Mouse (Mus musculus) MN1 (cell line): Measurements from ENCODE around the gene Qpct.
"Not testable (repeated sequence)": the region's sequence is repeated elsewhere in the genome, so short reads cannot be mapped to it uniquely, and the experiment has no call there.

Experiments
- DNase-seq: peaks from one replicate; pipeline ENCODE4 v3.0.0-alpha.2; 2016; ENCODE audit warnings: low spot score

Gene Qpct

GRCm38 (mm10) chr17:79071951-79072350, 20.2 kb downstream of the Qpct start:
- no peak for DNase-seq

DNA sequence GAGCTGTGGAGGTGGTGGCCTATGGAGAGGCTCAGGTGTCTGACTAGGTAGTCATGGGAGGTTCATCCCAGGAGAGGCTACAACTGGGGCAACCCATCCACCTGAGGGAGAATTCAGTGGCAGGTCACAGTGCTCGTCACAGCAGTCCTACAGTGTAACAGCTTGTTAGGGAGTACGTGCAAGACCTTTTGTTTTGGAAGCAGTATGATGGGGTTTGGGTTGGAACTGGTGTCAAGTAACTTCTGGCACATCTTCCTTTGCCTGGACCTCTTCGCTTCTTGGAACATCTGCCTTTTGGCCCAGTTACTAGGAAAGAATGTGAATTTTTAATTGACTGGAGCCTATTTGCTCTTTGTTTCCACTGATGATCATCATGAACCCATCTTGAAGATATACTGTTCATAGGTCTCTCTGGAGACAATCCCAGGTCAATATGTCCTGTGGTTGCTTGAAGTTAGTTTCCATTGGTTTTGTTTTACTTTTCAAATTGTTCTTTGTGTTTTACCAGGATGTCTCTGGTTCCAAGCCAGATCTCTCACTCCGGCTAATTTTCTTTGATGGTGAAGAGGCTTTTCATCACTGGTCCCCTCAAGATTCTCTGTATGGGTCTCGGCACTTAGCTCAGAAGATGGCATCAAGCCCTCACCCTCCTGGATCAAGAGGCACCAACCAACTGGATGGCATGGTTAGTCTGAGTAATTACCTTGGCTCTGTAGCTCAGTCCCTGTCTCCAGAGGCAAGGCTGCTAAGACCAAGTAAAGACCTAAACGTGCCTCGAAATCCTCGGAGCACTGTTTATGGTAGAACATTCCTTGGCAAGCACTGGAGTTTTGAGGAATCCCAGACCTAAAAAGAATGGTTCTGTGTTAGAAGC, 25.5 kb downstream of the Qpct start:
- DNase-seq = no peak

DNA sequence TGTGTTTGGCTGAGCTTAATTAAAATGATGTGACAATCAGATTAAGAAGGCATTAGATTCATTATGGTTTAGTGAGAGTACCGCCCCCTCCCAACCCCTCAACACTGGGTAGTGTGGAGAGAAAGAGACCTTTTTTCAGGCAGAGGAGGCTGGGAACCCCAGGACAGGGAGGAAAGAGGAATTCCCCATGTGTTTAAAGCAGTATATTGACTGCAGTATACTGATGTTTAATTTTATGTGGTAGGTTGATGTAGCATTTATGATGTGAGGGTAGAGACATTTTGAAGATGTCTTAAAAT, 26.1 kb downstream of the Qpct start:
- no peak for DNase-seq

GRCm38 (mm10) chr17:79078248-79078647, 26.5 kb downstream of the Qpct start:
- DNase-seq = no peak

DNA sequence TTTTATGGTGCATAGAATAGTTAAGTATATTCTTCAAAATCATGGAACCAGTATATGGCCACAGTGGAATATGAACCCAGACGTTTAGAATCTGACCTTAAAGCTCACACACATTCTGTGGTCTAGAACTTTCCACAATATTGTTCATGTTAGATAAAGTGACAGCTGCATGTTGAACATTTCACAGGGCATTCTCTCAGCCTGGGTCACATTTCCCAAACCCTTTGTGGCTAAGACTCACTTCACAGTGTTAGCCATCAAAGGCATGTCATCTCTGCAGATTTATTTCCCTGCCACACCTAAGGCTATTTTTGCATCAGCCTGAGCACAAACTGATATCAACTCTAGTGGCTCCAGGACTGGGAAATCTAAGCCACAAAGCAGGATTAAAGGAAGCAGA, 40.0 kb downstream of the Qpct start:
- no peak for DNase-seq

GRCm38 (mm10) chr17:79093286-79093975, 41.7 kb downstream of the Qpct start:
- DNase-seq = no peak

- DNase-seq = no peak
Observed at GRCm38 (mm10) chr17:79095624-79096023, 43.9 kb downstream of the Qpct start.

DNA sequence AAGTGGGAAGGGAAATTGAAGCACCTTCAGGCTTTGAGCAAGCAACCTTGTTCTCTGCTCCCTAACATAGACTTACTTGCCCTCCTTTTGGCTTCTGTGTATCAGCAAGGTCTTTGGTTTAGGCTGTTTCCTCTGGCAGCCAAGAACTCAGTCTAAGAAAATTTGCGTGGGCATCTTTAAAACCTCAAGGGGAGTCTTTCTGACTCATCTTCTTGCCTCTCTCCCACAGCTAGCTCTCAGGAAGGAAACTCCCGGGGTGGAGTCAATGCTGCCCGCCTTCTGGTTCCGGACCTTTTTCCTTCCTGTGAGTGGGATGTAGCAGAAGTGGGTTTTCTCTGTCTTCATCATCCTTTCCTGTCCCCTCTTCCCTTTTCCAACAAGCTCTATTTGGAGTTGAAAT, 48.2 kb downstream of the Qpct start:
- no peak for DNase-seq

- DNase-seq = no peak
Observed at GRCm38 (mm10) chr17:79108238-79108637, 56.5 kb downstream of the Qpct start.

DNA sequence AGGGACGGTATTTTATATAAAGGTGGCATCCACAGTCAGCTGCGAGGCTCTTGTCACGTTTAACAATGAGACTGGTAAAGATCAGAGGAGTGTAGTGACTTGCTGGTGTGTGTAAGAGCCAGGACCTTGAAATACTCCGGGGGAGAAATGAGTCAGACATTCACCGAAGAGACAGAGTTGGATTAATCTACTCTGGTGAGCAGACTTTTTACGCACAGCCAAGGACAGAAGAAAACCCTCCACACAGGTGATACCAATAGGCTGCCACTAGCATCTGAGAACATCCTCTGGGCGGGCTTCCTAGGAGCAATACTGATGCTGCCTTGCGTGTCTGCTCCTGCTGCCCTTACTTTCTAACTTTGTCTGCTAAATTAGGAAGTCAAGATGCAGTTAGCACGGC, 57.9 kb downstream of the Qpct start:
- DNase-seq = no peak

DNA sequence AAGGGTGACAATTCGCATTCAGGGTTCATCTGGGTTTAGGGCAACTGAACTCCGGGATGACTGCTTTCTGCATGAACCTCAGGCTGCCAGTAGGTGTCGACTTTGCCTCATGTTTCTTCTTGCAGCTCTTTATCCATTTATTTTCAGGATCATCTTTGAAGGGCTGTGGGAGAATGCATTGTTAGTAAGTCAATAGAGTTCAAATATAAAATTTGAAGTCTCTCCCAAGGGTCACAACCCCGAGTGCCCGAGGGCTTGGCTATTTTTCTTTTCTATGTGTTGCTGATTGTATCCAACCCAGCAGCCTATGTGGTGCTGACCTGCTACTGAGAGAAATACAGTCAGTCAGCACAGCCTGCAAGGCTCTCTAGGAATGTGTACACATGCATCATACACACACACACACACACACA, 59.2 kb downstream of the Qpct start:
- DNase-seq = peak; percentile 20

- not testable (repeated sequence) for DNase-seq
Observed at GRCm38 (mm10) chr17:79115248-79115647, 63.5 kb downstream of the Qpct start.

DNA sequence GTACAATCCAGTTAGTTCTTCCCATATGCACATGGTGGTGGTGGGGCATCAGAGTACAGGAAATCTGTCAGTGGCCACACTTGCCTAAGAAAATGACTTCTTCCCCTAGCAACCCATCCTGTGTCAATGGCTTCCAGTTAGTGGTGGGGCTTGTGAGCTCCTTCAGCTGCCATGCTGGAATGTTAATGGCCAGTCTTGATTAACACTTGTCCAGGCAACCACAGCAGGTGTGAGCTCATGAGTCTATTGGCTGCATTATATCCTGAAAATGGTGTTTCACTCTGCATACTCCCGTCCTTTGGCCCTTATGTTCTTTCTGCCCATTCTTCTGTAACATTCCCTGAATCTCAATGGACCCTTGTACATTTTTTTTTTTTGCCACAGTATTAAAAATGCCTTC, 67.4 kb downstream of the Qpct start:
- DNase-seq = no peak

GRCm38 (mm10) chr17:79120269-79120668, 68.6 kb downstream of the Qpct start:
- DNase-seq = no peak

GRCm38 (mm10) chr17:79133740-79134139, 82.0 kb downstream of the Qpct start:
- no peak for DNase-seq

- no peak for DNase-seq
Observed at GRCm38 (mm10) chr17:79135826-79136225, 84.1 kb downstream of the Qpct start.

- no peak for DNase-seq
Observed at GRCm38 (mm10) chr17:79136401-79136800, 84.7 kb downstream of the Qpct start.
